Mouse (Mus musculus): ENCODE results near the gene Mrfap1. TPM values are rescaled to one million over a fixed set of nuclear protein-coding genes. Genes with fewer than 3 reads are reported as not detected.
"Not testable (repeated sequence)": the region's sequence is repeated elsewhere in the genome, so short reads cannot be mapped to it uniquely, and the experiment has no call there.

Mrfap1 gene
- 379 and 386 TPM in 2 replicates for polyA plus RNA-seq (2015; fragmentation: Nextera tagmentation; extraction: Ambion mirVana)

- Histone ChIP-seq H3K9ac (ENCODE audit: low read depth, low read length) (peak within 1 kb of the TSS; percentile 73), H3K4me3 (ENCODE audit: low read depth, low read length) (peak within 1 kb of the TSS; percentile 65), H3K4me2 (replicated peaks; ENCODE audit: low read depth) (peak within 1 kb of the TSS; percentile 69), H3K27ac (ENCODE audit: low read depth, low read length) (peak within 1 kb of the TSS; percentile 95)
- under 1% methylated on average over 80 of the region's 90 CpGs for WGBS
- H3K4me1 ChIP-seq (replicated peaks; ENCODE audit: control insufficient read depth, insufficient read depth, low read length); H3K36me3 ChIP-seq (ENCODE audit: control insufficient read depth, insufficient read depth); H3K27me3 ChIP-seq (replicated peaks; ENCODE audit: control insufficient read depth, insufficient read depth, low read length); H3K9me3 ChIP-seq (ENCODE audit: control insufficient read depth): not testable (repeated sequence)
- ATAC-seq: peak; percentile 73
These were observed at the start of gene Mrfap1 for GRCm38 (mm10) chr5:36796296-36797014. TSS of gene Mrfap1 (minus strand) at chr5:36796772.

- WGBS: 80% methylated on average over 10 of the region's 10 CpGs
These were observed 47.9 kb upstream of the Mrfap1 start for GRCm38 (mm10) chr5:36844490-36844889.

GRCm38 (mm10) chr5:36841701-36842100 lies 45.1 kb upstream of the Mrfap1 start:
- Histone ChIP-seq H3K27ac (ENCODE audit: low read depth, low read length) (no peak overlapping the region), H3K27me3 (replicated peaks; ENCODE audit: control insufficient read depth, insufficient read depth, low read length) (no peaks in the 10 kb centered on the region), H3K9ac (ENCODE audit: low read depth, low read length) (no peak overlapping the region), H3K4me3 (ENCODE audit: low read depth, low read length) (no peak overlapping the region), H3K36me3 (ENCODE audit: control insufficient read depth, insufficient read depth) (no peaks in the 10 kb centered on the region), H3K4me1 (replicated peaks; ENCODE audit: control insufficient read depth, insufficient read depth, low read length) (no peaks in the 10 kb centered on the region), H3K9me3 (ENCODE audit: control insufficient read depth) (no peaks in the 10 kb centered on the region), H3K4me2 (replicated peaks; ENCODE audit: low read depth) (no peak overlapping the region)
- no peak for TF ChIP-seq CTCF (IDR thresholded peaks at IDR 0.05; ENCODE audit: low read depth)
- 63% methylated on average over 1 of the region's 1 CpGs for WGBS
- no peak for ATAC-seq

More at GRCm38 (mm10) chr5:36844490-36844889, 47.9 kb upstream of the Mrfap1 start:
- H3K27ac ChIP-seq (ENCODE audit: low read depth, low read length): no peak overlapping the region
- no peak for ATAC-seq
- no peaks in the 10 kb centered on the region for H3K4me1 ChIP-seq (replicated peaks; ENCODE audit: control insufficient read depth, insufficient read depth, low read length)
- H3K36me3 ChIP-seq (ENCODE audit: control insufficient read depth, insufficient read depth): no peaks in the 10 kb centered on the region
- H3K9ac ChIP-seq (ENCODE audit: low read depth, low read length): no peak overlapping the region
- H3K4me2 ChIP-seq (replicated peaks; ENCODE audit: low read depth): no peak overlapping the region
- no peak for TF ChIP-seq CTCF (IDR thresholded peaks at IDR 0.05; ENCODE audit: low read depth)
- H3K9me3 ChIP-seq (ENCODE audit: control insufficient read depth): no peaks in the 10 kb centered on the region
- no peaks in the 10 kb centered on the region for H3K27me3 ChIP-seq (replicated peaks; ENCODE audit: control insufficient read depth, insufficient read depth, low read length)
- H3K4me3 ChIP-seq (ENCODE audit: low read depth, low read length): no peak overlapping the region

- ATAC-seq: no peak
- WGBS: 76% methylated on average over 7 of the region's 7 CpGs
- no peak overlapping the region for H3K4me3 ChIP-seq (ENCODE audit: low read depth, low read length)
- no peak overlapping the region for H3K9ac ChIP-seq (ENCODE audit: low read depth, low read length)
- no peak for TF ChIP-seq CTCF (IDR thresholded peaks at IDR 0.05; ENCODE audit: low read depth)
- H3K27ac ChIP-seq (ENCODE audit: low read depth, low read length): no peak overlapping the region
- H3K9me3 ChIP-seq (ENCODE audit: control insufficient read depth): no peaks in the 10 kb centered on the region
- H3K4me2 ChIP-seq (replicated peaks; ENCODE audit: low read depth): no peak overlapping the region
- no peaks in the 10 kb centered on the region for H3K36me3 ChIP-seq (ENCODE audit: control insufficient read depth, insufficient read depth)
- no peaks in the 10 kb centered on the region for H3K4me1 ChIP-seq (replicated peaks; ENCODE audit: control insufficient read depth, insufficient read depth, low read length)
- no peaks in the 10 kb centered on the region for H3K27me3 ChIP-seq (replicated peaks; ENCODE audit: control insufficient read depth, insufficient read depth, low read length)
These were observed 43.5 kb upstream of the Mrfap1 start for GRCm38 (mm10) chr5:36840092-36840491.

- no peaks in the 10 kb centered on the region for H3K27me3 ChIP-seq (replicated peaks; ENCODE audit: control insufficient read depth, insufficient read depth, low read length)
- no peak for TF ChIP-seq CTCF (IDR thresholded peaks at IDR 0.05; ENCODE audit: low read depth)
- no peak overlapping the region for H3K27ac ChIP-seq (ENCODE audit: low read depth, low read length)
- no peaks in the 10 kb centered on the region for H3K36me3 ChIP-seq (ENCODE audit: control insufficient read depth, insufficient read depth)
- no peaks in the 10 kb centered on the region for H3K4me1 ChIP-seq (replicated peaks; ENCODE audit: control insufficient read depth, insufficient read depth, low read length)
- no peak overlapping the region for H3K9ac ChIP-seq (ENCODE audit: low read depth, low read length)
- no peak overlapping the region for H3K4me3 ChIP-seq (ENCODE audit: low read depth, low read length)
- 52% methylated on average over 8 of the region's 8 CpGs for WGBS
- no peaks in the 10 kb centered on the region for H3K9me3 ChIP-seq (ENCODE audit: control insufficient read depth)
- no peak for ATAC-seq
- no peak overlapping the region for H3K4me2 ChIP-seq (replicated peaks; ENCODE audit: low read depth)
These were observed 43.0 kb upstream of the Mrfap1 start for GRCm38 (mm10) chr5:36839602-36840001.

- no peaks in the 10 kb centered on the region for H3K9me3 ChIP-seq (ENCODE audit: control insufficient read depth)
- H3K4me3 ChIP-seq (ENCODE audit: low read depth, low read length): no peak overlapping the region
- H3K36me3 ChIP-seq (ENCODE audit: control insufficient read depth, insufficient read depth): no peaks in the 10 kb centered on the region
- no peak for TF ChIP-seq CTCF (IDR thresholded peaks at IDR 0.05; ENCODE audit: low read depth)
- no peak overlapping the region for H3K9ac ChIP-seq (ENCODE audit: low read depth, low read length)
- H3K4me2 ChIP-seq (replicated peaks; ENCODE audit: low read depth): no peak overlapping the region
- H3K27me3 ChIP-seq (replicated peaks; ENCODE audit: control insufficient read depth, insufficient read depth, low read length): no peaks in the 10 kb centered on the region
- H3K27ac ChIP-seq (ENCODE audit: low read depth, low read length): no peak overlapping the region
- H3K4me1 ChIP-seq (replicated peaks; ENCODE audit: control insufficient read depth, insufficient read depth, low read length): no peaks in the 10 kb centered on the region
- ATAC-seq: no peak
- 84% methylated on average over 2 of the region's 2 CpGs for WGBS
These were observed 42.5 kb upstream of the Mrfap1 start for GRCm38 (mm10) chr5:36839032-36839431.
